Comparison of ENCODE assay signal across 9 mouse cellular contexts in the genomic region with DNA sequence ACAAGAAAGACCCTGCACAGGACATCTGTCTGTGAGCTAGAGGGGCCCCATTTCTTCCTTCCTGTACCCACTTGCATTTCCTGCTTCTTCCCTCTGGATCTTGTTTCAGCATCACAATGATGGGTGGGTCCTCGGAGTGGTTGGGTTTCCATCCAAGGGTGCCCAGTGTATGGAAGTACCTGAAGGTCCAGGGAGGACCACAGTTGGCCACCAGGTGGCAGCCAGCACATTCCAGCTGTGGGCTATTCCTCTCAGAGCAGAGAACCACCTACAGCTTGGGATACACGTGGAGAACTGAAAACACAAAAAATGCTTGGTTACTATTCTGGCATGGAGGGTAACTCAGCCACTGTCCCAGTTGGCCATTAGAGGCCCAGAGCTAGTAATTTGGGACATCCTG. TPM values are rescaled to one million over a fixed set of nuclear protein-coding genes. Genes with fewer than 3 reads are reported as not detected.
DNase-seq lines count a peak whose midpoint lies in the region; ATAC-seq and TF ChIP-seq lines count a peak whose summit lies in the region.
"Had no signal": no experiment of that assay in that cellular context is flagged by ENCODE, and none has a peak within 500 bp of the region (broad histone marks: within the 10 kb centered on the region; RNA-seq: fewer than 3 reads in every experiment).

No protein-coding gene starts in this region.

- H3K36me3 ChIP-seq in midbrain, embryonic 10.5 days, result no peaks in the 10 kb centered on the region
- H3K36me3 ChIP-seq in midbrain, embryonic 11.5 days (ENCODE audit: control insufficient read depth, insufficient read depth, low read length), result no peaks in the 10 kb centered on the region
- H3K36me3 ChIP-seq in forebrain, embryonic 11.5 days (ENCODE audit: control insufficient read depth, insufficient read depth, low read length), result no peaks in the 10 kb centered on the region
- no peaks in the 10 kb centered on the region for H3K36me3 ChIP-seq in intestine, embryonic 14.5 days (ENCODE audit: control insufficient read depth, insufficient read depth, low read length)
- H3K36me3 ChIP-seq in limb, embryonic 14.5 days (ENCODE audit: control insufficient read depth, insufficient read depth, low read length), result no peaks in the 10 kb centered on the region

- no peak overlapping the region for H3K27ac ChIP-seq in midbrain, embryonic 10.5 days (replicated peaks)
- H3K27ac ChIP-seq in midbrain, embryonic 11.5 days (ENCODE audit: low read depth, low read length), result no peak overlapping the region
- H3K27ac ChIP-seq in forebrain, embryonic 11.5 days (ENCODE audit: low read depth, low read length), result no peak overlapping the region
- H3K27ac ChIP-seq in intestine, embryonic 14.5 days (ENCODE audit: low read depth), result no peak overlapping the region
- no peak overlapping the region for H3K27ac ChIP-seq in limb, embryonic 14.5 days (replicated peaks; ENCODE audit: low read depth, low read length)
- no peak overlapping the region for H3K27ac ChIP-seq in olfactory bulb, adult 2 months (ENCODE audit: insufficient read depth, low read depth, low read length)

- WGBS in midbrain, embryonic 10.5 days, result 53% methylated on average over 2 of the region's 2 CpGs
- WGBS in midbrain, embryonic 11.5 days, result 41% methylated on average over 2 of the region's 2 CpGs
- 41% methylated on average over 2 of the region's 2 CpGs for WGBS in forebrain, embryonic 11.5 days
- 24% methylated on average over 2 of the region's 2 CpGs for WGBS in intestine, embryonic 14.5 days
- WGBS in limb, embryonic 14.5 days, result 28% methylated on average over 2 of the region's 2 CpGs
- WGBS in olfactory bulb, adult 2 months, result 35% methylated on average over 2 of the region's 2 CpGs

- peak; percentile 30; the same call in 1 of the 2 replicates for TF ChIP-seq CTCF in olfactory bulb, adult 2 months (IDR thresholded peaks at IDR 0.05; ENCODE audit: insufficient read depth, low read depth, low read length)

- DNase-seq in midbrain, embryonic 10.5 days (ENCODE audit: low spot score), result peak; percentile 25
- no peak for DNase-seq in midbrain, embryonic 11.5 days (ENCODE audit: low spot score, missing footprints)
- DNase-seq in ZHBTc4 (ENCODE audit: low read depth, low spot score), result peak; percentile 74
- DNase-seq in forebrain, embryonic 11.5 days (ENCODE audit: low spot score), result peak; percentile 67
- DNase-seq in intestine, embryonic 14.5 days (ENCODE audit: low spot score), result peak; percentile 71
- peak; percentile 62 for DNase-seq in limb, embryonic 14.5 days (ENCODE audit: low spot score)

- peaks cover 4% of the 10 kb centered on the region; the same call in 1 of the 2 replicates for H3K4me1 ChIP-seq in midbrain, embryonic 10.5 days
- H3K4me1 ChIP-seq in midbrain, embryonic 11.5 days (ENCODE audit: control insufficient read depth, insufficient read depth, low read length), result peaks cover 4% of the 10 kb centered on the region; the same call in 1 of the 2 replicates
- peaks cover 6% of the 10 kb centered on the region; the same call in 1 of the 2 replicates for H3K4me1 ChIP-seq in forebrain, embryonic 11.5 days (replicated peaks; ENCODE audit: control insufficient read depth, insufficient read depth, low read length)
- H3K4me1 ChIP-seq in intestine, embryonic 14.5 days (replicated peaks; ENCODE audit: control insufficient read depth, insufficient read depth, low read length), result no peaks in the 10 kb centered on the region
- H3K4me1 ChIP-seq in limb, embryonic 14.5 days (ENCODE audit: control insufficient read depth, insufficient read depth, low read length), result no peaks in the 10 kb centered on the region
- peaks cover 10% of the 10 kb centered on the region; the same call in 1 of the 2 replicates for H3K4me1 ChIP-seq in olfactory bulb, adult 2 months (ENCODE audit: control insufficient read depth, insufficient read depth, low read length)

- H3K27me3 ChIP-seq in midbrain, embryonic 10.5 days (ENCODE audit: low read depth, poor library complexity, severe bottlenecking), result no peaks in the 10 kb centered on the region
- H3K27me3 ChIP-seq in midbrain, embryonic 11.5 days (ENCODE audit: control insufficient read depth, insufficient read depth, low read length), result no peaks in the 10 kb centered on the region
- H3K27me3 ChIP-seq in forebrain, embryonic 11.5 days (ENCODE audit: control insufficient read depth, insufficient read depth, low read length), result no peaks in the 10 kb centered on the region
- H3K27me3 ChIP-seq in intestine, embryonic 14.5 days (replicated peaks; ENCODE audit: control insufficient read depth, insufficient read depth, low read length), result no peaks in the 10 kb centered on the region
- H3K27me3 ChIP-seq in limb, embryonic 14.5 days (ENCODE audit: control insufficient read depth, insufficient read depth, low read length), result no peaks in the 10 kb centered on the region

- no peak for ATAC-seq in midbrain, embryonic 11.5 days (ENCODE audit: low FRiP score)
- peak; percentile 53; the same call in 1 of the 2 replicates for ATAC-seq in forebrain, embryonic 11.5 days (replicated peaks; ENCODE audit: low FRiP score)
- ATAC-seq in intestine, embryonic 14.5 days (replicated peaks; ENCODE audit: low FRiP score, low TSS enrichment, low read depth), result peak; percentile 78; the same call in 1 of the 2 replicates
- ATAC-seq in limb, embryonic 14.5 days (ENCODE audit: low FRiP score, low read depth), result peak; percentile 65; the same call in 1 of the 2 replicates
- no peak for ATAC-seq in activated CD4-positive, CD25-positive, alpha-beta regulatory T cell, adult 4 months

- H3K4me2 ChIP-seq in midbrain, embryonic 11.5 days, result no peak overlapping the region
- no peak overlapping the region for H3K4me2 ChIP-seq in forebrain, embryonic 11.5 days (ENCODE audit: low read depth, low read length, severe bottlenecking)
- no peak overlapping the region for H3K4me2 ChIP-seq in intestine, embryonic 14.5 days (ENCODE audit: low read length)
- no peak overlapping the region for H3K4me2 ChIP-seq in limb, embryonic 14.5 days (replicated peaks; ENCODE audit: low read depth, low read length, severe bottlenecking)

- no peak overlapping the region for H3K9ac ChIP-seq in midbrain, embryonic 11.5 days (ENCODE audit: low read length)
- no peak overlapping the region for H3K9ac ChIP-seq in forebrain, embryonic 11.5 days (ENCODE audit: low read length)
- H3K9ac ChIP-seq in intestine, embryonic 14.5 days (ENCODE audit: low read length), result no peak overlapping the region
- H3K9ac ChIP-seq in limb, embryonic 14.5 days (ENCODE audit: low read depth, low read length, severe bottlenecking), result no peak overlapping the region

- no peak for TF ChIP-seq POLR2A in limb, embryonic 14.5 days (IDR thresholded peaks at IDR 0.05; ENCODE audit: borderline replicate concordance, extremely low read depth, insufficient read depth, insufficient read length)
- no peak for TF ChIP-seq POLR2A in olfactory bulb, adult 2 months (IDR thresholded peaks at IDR 0.05; ENCODE audit: insufficient read depth, low read depth, low read length)

- H3K9me3 ChIP-seq in midbrain, embryonic 10.5 days (replicated peaks), result no peaks in the 10 kb centered on the region
- H3K9me3 ChIP-seq in midbrain, embryonic 11.5 days (ENCODE audit: control insufficient read depth, low read length), result no peaks in the 10 kb centered on the region
- H3K9me3 ChIP-seq in forebrain, embryonic 11.5 days (ENCODE audit: control insufficient read depth, low read length), result no peaks in the 10 kb centered on the region
- no peaks in the 10 kb centered on the region for H3K9me3 ChIP-seq in intestine, embryonic 14.5 days (ENCODE audit: control insufficient read depth, low read length)
- no peaks in the 10 kb centered on the region for H3K9me3 ChIP-seq in limb, embryonic 14.5 days (ENCODE audit: control insufficient read depth, low read length)

- no peak overlapping the region for H3K4me3 ChIP-seq in midbrain, embryonic 10.5 days
- no peak overlapping the region for H3K4me3 ChIP-seq in midbrain, embryonic 11.5 days (ENCODE audit: low read depth, low read length)
- H3K4me3 ChIP-seq in forebrain, embryonic 11.5 days (ENCODE audit: low read depth, low read length), result no peak overlapping the region
- H3K4me3 ChIP-seq in intestine, embryonic 14.5 days (ENCODE audit: low read depth, low read length), result no peak overlapping the region
- no peak overlapping the region for H3K4me3 ChIP-seq in limb, embryonic 14.5 days (replicated peaks; ENCODE audit: low read length)
- no peak overlapping the region for H3K4me3 ChIP-seq in olfactory bulb, adult 2 months (ENCODE audit: insufficient read depth, low read depth, low read length)
- H3K4me3 ChIP-seq: erythroblast, embryonic 14.5 days had no signal

RNA-seq across cellular contexts. Expression of a gene that starts 20.3 kb away (rescaled TPM):
- 0.10 TPM in 1 of 2 replicates, not detected in the other for polyA plus RNA-seq in midbrain, embryonic 10.5 days (2016; fragmentation: Nextera tagmentation; extraction: Ambion mirVana)
- 0.17 and 0.29 TPM in 2 replicates for polyA plus RNA-seq in midbrain, embryonic 11.5 days (2014; fragmentation: Nextera tagmentation; extraction: Ambion mirVana)
- 0.39 TPM in 1 of 2 replicates, not detected in the other for polyA plus RNA-seq in forebrain, embryonic 11.5 days (2014; fragmentation: Nextera tagmentation; extraction: Ambion mirVana)
- polyA plus RNA-seq in intestine, embryonic 14.5 days (2014; fragmentation: Nextera tagmentation; extraction: Ambion mirVana), result 1.9 and 2.1 TPM in 2 replicates
- polyA plus RNA-seq in limb, embryonic 14.5 days (2012; rRNA removed), result 0.31 and 0.74 TPM in 2 replicates
- 0.70 and 0.86 TPM in 2 replicates for polyA plus RNA-seq in limb, embryonic 14.5 days (2014; fragmentation: Nextera tagmentation; extraction: Ambion mirVana)
- not detected in 2 replicates for polyA plus RNA-seq in olfactory bulb, adult 2 months (2012; ENCODE audit: insufficient read depth, insufficient read length, low replicate concordance, missing spikeins)
- not detected for polyA plus RNA-seq in activated CD4-positive, CD25-positive, alpha-beta regulatory T cell, adult 4 months (2017; shearing (Covaris generic))
- polyA plus RNA-seq: erythroblast, embryonic 14.5 days had no signal

RNA-seq across cellular contexts. Expression of a gene that starts 39.0 kb away (rescaled TPM):
- polyA plus RNA-seq in midbrain, embryonic 10.5 days (2016; fragmentation: Nextera tagmentation; extraction: Ambion mirVana), result 8.9 and 14.6 TPM in 2 replicates
- 7.8 and 8.8 TPM in 2 replicates for polyA plus RNA-seq in midbrain, embryonic 11.5 days (2014; fragmentation: Nextera tagmentation; extraction: Ambion mirVana)
- 9.8 and 10.5 TPM in 2 replicates for polyA plus RNA-seq in forebrain, embryonic 11.5 days (2014; fragmentation: Nextera tagmentation; extraction: Ambion mirVana)
- polyA plus RNA-seq in intestine, embryonic 14.5 days (2014; fragmentation: Nextera tagmentation; extraction: Ambion mirVana), result 28.0 and 28.7 TPM in 2 replicates
- polyA plus RNA-seq in limb, embryonic 14.5 days (2012; rRNA removed), result 44.7 and 48.6 TPM in 2 replicates
- 31.1 and 32.7 TPM in 2 replicates for polyA plus RNA-seq in limb, embryonic 14.5 days (2014; fragmentation: Nextera tagmentation; extraction: Ambion mirVana)
- not detected in 2 replicates for polyA plus RNA-seq in olfactory bulb, adult 2 months (2012; ENCODE audit: insufficient read depth, insufficient read length, low replicate concordance, missing spikeins)
- polyA plus RNA-seq in activated CD4-positive, CD25-positive, alpha-beta regulatory T cell, adult 4 months (2017; shearing (Covaris generic)), result not detected

RNA-seq across cellular contexts. Expression of a gene that starts 50.4 kb away (rescaled TPM):
- polyA plus RNA-seq in midbrain, embryonic 10.5 days (2016; fragmentation: Nextera tagmentation; extraction: Ambion mirVana), result 0.02 TPM in 1 of 2 replicates, not detected in the other
- polyA plus RNA-seq in midbrain, embryonic 11.5 days (2014; fragmentation: Nextera tagmentation; extraction: Ambion mirVana), result 0.03 and 0.08 TPM in 2 replicates
- 0.05 TPM in 2 replicates for polyA plus RNA-seq in forebrain, embryonic 11.5 days (2014; fragmentation: Nextera tagmentation; extraction: Ambion mirVana)
- polyA plus RNA-seq in intestine, embryonic 14.5 days (2014; fragmentation: Nextera tagmentation; extraction: Ambion mirVana), result not detected in 2 replicates
- polyA plus RNA-seq in limb, embryonic 14.5 days (2012; rRNA removed), result 0.06 TPM in 2 replicates
- 0.03 TPM in 1 of 2 replicates, not detected in the other for polyA plus RNA-seq in limb, embryonic 14.5 days (2014; fragmentation: Nextera tagmentation; extraction: Ambion mirVana)
- not detected in 2 replicates for polyA plus RNA-seq in olfactory bulb, adult 2 months (2012; ENCODE audit: insufficient read depth, insufficient read length, low replicate concordance, missing spikeins)
- polyA plus RNA-seq in activated CD4-positive, CD25-positive, alpha-beta regulatory T cell, adult 4 months (2017; shearing (Covaris generic)), result not detected
- polyA plus RNA-seq: erythroblast, embryonic 14.5 days had no signal

RNA-seq across cellular contexts. Expression of a gene that starts 58.7 kb away (rescaled TPM):
- not detected in 2 replicates for polyA plus RNA-seq in midbrain, embryonic 10.5 days (2016; fragmentation: Nextera tagmentation; extraction: Ambion mirVana)
- 0.14 TPM in 1 of 2 replicates, not detected in the other for polyA plus RNA-seq in midbrain, embryonic 11.5 days (2014; fragmentation: Nextera tagmentation; extraction: Ambion mirVana)
- not detected in 2 replicates for polyA plus RNA-seq in forebrain, embryonic 11.5 days (2014; fragmentation: Nextera tagmentation; extraction: Ambion mirVana)
- not detected in 2 replicates for polyA plus RNA-seq in intestine, embryonic 14.5 days (2014; fragmentation: Nextera tagmentation; extraction: Ambion mirVana)
- not detected in 2 replicates for polyA plus RNA-seq in limb, embryonic 14.5 days (2012; rRNA removed)
- polyA plus RNA-seq in limb, embryonic 14.5 days (2014; fragmentation: Nextera tagmentation; extraction: Ambion mirVana), result not detected in 2 replicates
- polyA plus RNA-seq in olfactory bulb, adult 2 months (2012; ENCODE audit: insufficient read depth, insufficient read length, low replicate concordance, missing spikeins), result not detected in 2 replicates
- polyA plus RNA-seq in activated CD4-positive, CD25-positive, alpha-beta regulatory T cell, adult 4 months (2017; shearing (Covaris generic)), result not detected
- polyA plus RNA-seq: erythroblast, embryonic 14.5 days had no signal

Comparison
In these comparisons a context has a peak if more than half of its experiments do, and no peak if none do; other contexts are left out.
1. ATAC-seq: peak in forebrain, embryonic 11.5 days (single experiment), intestine, embryonic 14.5 days (single experiment) and limb, embryonic 14.5 days (single experiment); none in midbrain, embryonic 11.5 days (single experiment) and activated CD4-positive, CD25-positive, alpha-beta regulatory T cell, adult 4 months (single experiment).